Mouse (Mus musculus) adrenal gland, adult 2 months (tissue): ENCODE results near the gene Echs1. TPM values are rescaled to one million over a fixed set of nuclear protein-coding genes. Genes with fewer than 3 reads are reported as not detected.
"Not testable (repeated sequence)": the region's sequence is repeated elsewhere in the genome, so short reads cannot be mapped to it uniquely, and the experiment has no call there.

Experiments
- DNase-seq: peaks from one replicate; pipeline ENCODE4 v3.0.0; 2021
- long read RNA-seq: library from polyadenylated mRNA; stranded (forward); transcript quantifications from one replicate; pipeline ENCODE4 v2.0.0, GENCODE M21; 2021
- polyA plus RNA-seq: library from polyadenylated mRNA; depleted of rRNA; stranded (reverse); fragments of >200 nt; gene quantifications from 2 replicates; pipeline ENCODE4 v1.2.3, GENCODE M21; 2012; rRNA removed
- total RNA-seq, 2 experiments: library from RNA; stranded (reverse); gene quantifications; 2 replicates each; pipeline ENCODE4 v1.2.3; 2021

Echs1 gene
- total RNA-seq, result 100 to 1,000 TPM; 395 to 540 TPM
- 136 and 147 TPM in 2 replicates for polyA plus RNA-seq
- long read RNA-seq, transcript Echs1-201 (8 exons, 1,557 nt), result major isoform, 454 of 474 reads
- long read RNA-seq, partial matches to known transcripts, result 11 of 474 reads
- long read RNA-seq, other reads (novel, unspliced or antisense), result 8 of 474 reads

DNA sequence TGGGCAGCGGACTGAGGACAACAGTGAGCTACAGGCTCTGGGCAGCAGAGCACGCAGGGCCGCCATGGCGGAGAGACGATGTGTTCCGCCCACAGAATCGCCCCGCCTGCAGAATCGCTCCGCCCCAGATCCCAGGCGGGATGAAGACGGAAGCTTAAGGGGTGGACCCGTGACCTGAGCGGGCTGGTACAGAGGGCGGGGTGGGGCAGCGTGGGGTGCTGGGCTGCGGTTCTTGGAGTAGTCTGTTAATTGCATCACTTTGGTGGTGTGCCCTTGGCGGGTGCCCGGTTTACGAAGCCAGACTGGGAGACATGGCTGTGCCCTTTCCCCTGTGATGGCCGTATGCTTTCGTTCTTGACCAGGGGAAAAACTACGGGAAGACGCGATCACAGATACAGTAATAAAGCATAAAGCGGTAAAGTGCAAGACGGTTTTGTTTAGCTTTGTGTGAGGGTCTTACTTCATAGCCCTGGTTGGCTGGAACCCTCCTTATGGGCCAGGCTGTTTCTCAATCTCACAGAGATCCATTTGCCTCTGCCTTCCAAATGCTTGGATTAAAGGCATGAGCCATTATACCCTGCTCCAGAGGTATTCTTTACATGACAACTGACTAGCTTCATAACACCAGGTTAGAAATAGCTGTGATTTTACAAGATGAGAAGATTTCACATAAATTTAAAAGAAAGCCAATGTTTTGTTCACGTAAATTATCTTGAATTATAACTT lies at the start of gene Echs1:
Gene Echs1, minus strand, starts transcription at position 148 of the 726 bp plus-strand sequence.
- DNase-seq, result peak; percentile 97

DNA sequence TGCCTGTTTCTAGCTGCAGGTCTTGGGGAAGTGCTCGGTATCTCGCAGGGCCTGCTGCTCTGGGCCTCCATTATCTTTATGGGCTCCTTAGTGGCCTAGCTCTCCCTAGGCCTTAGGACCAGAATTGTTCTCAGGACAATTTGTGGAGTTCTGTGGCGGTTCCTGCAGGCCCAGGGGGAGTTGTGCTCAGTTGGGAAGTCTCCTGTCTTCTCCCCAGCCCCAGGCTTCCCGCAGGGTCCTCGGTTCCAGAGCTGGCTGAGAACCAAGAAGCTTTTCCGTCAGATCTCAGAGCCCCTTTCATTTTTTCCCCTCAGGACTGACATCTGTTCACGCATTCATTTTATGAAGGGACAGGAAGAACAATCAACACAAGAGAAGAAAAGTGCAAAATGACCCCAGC lies 48.4 kb upstream of the Echs1 start, which contains the start of gene Olfr522:
Gene Olfr522, minus strand, starts transcription at position 101 of the 400 bp plus-strand sequence.
- no peak for DNase-seq

DNA sequence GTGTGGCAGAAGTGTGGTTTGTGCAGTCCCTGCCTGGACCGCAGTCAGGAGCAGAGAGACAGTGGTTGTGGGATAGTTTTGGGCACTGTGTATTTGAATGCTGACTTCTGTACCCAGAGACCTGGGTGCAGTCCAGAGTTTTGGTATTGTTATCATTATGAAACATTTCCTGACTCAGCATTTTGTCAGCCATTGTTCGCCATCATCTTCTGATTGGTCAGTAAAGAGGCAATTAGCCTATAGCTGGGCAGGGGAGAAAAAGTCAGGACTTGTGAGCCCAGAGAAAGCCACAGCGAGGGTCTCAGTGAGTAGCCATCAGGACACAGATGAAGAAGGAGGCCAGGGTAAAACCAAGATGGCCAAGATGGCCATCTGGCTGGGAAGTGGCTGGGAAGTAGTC lies 44.1 kb upstream of the Echs1 start:
- no peak for DNase-seq

DNA sequence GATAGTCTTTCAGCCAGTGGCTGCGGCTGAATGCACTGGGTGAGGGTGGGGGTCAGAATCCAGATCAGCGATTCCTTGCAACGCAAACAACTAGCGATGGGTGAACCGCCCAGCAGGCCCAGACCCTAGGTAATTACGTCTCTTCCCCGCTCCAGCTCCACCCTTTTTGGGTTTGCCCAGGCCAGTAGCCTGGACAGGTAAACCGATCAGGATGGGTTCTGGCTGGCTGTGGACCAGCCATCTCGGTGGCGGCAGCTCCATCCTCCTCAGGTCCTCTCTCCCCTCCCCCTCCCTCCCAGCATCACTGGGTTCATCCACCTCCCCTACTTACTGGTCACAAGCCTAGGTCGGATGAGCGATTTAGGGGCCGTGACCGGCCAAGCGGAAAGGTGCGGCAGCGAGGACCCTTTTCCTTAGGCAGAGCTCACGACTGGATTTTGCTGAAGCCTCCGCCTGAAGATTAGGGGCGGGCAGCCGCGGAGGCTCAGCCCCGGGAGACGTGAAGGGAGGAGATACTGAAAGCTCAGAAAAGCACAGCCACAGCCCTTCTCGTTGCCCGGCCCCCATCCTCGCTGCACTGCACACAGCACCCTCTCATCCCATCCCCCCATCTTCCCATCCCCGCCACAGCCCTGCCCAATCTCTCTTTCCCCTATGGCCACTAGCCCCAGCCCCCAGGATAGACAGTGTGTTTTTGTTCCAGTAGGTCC lies 38.1 kb upstream of the Echs1 start, which contains the start of gene Sprn:
Gene Sprn, minus strand, starts transcription at position 660 of the 710 bp plus-strand sequence.
- DNase-seq, result no peak

DNA sequence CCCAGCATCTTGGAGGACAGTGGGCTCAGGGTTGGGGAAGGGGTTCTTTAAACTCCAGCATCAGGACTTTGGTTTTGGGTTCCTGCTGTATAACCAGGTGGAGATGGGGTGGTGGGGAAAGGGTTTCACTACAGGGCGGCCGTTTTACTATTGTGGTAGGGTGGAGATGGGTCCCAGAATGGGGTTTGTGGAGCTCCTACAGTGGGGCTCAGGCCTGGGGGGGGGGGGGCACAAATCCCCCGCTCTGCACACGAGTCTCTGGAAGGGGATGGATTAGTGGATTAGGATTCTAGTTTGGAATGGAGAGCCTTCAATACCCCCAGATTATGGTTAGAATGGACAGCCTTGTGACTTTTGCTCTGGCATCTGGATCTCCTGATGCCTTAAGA lies 37.5 kb upstream of the Echs1 start:
- no peak for DNase-seq

DNA sequence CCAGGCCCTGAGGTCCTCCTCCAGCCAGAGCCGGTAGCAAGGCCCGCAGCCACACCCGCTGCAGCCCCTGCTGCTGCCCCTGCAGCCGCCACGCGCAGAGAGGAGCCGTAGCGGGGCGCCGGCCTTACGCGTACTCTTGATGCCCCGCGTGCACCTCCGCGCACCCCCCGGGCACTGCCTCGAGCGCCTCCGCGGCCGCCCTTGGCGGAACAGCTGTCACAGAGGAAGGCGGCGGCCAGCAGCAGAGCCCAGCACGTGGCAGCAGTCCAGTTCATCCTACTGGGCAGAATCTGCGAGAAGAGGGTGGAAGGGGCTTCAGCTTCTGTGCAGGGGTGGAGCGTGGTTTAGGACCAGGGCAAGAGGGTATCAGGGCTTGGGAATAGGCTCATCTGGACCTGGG lies 37.1 kb upstream of the Echs1 start:
- peak; percentile 31 for DNase-seq

DNA sequence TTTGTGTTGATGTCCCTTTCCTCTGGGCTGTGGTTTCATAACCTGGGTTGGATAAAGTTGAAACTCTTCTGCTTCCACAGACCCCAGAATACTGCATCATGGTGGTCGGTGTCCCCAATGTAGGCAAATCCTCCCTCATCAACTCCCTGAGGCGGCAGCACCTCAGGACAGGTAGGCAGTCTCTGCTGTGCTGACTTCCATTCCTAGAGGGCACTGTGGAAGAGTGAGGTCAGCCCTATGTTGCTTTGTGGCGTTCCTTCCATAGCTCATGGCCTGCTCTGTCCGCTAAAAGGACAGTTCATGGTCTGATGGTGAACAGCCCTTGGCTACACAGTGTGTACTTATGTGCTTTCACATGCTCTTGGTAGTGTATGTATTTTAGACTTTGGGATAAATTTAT lies 28.3 kb upstream of the Echs1 start:
- no peak for DNase-seq

DNA sequence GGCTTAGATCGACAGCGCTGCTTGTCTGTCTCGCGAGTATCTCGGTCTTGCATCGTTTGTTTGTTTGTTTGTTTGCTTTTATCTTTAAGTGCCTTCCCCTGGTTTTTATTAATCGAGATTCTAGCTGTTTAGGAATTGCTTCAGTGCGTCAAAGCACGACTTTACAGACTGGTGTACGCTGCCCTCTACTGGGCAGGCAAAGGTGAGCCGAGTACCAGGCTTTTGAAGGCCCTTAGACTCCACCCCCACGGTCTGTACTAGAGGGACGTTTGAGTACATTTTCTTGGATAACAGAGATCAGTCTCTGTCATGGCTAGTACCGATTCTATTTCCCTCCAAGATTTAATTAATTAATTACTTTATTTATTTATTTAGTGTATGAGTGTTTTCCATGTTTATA lies 25.1 kb upstream of the Echs1 start:
- peak; percentile 75 for DNase-seq

DNA sequence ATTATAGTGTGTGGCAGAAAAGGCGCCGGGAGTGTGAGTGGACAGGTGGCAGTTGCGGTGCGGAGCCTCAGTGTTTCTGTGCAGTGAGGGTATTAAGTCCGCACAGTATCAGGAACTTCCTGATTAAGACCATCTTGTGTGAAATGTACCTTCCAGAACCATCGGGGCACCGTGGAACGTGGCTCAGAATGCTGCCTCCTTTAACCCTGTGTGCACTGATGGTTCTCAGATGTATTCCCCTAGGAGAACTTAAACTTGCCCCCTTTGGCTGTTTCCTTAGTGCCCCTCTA lies 21.7 kb upstream of the Echs1 start:
- no peak for DNase-seq

DNA sequence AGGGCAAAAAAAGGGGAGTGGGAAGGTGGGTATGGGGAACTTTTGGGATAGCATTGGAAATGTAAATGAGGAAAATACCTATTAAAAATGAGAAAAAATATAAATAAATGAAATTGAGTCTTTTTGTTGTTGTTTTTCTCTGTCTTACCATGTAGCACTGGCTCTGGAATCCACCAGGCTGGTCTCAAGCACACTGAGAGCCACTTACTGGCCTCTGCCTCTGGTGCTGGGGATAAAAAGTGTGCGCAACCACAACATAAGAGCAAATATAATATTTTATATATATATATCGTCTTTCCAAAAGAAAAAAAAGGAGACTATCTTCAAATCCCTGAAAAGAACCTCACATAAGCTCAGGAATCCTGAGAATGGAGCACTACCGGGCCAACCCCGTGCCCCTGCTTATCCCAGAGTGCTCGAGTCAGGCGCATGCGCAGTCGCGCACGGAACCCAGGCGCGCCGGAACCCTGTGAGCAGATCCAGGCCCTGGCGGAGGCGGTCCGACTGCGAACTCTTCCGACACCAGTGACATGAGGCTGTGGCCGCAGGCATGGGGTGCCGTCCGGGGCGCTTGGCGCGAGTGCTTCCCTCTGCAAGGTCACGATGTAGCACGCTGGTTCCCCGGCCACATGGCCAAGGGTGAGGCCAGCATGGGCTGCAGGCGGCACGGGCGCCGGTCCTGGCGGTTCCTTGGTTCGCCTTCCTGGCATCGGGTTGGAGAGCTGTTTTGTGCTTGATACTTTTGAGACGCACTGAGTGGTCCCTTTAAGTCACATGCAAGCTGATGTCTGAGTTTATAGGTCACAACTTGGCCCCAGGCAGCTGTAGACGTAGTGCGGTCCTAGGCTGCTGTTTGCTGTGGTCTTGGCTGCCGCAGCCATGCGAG lies 21.1 kb upstream of the Echs1 start, which contains the start of gene Mtg1:
Gene Mtg1, plus strand, starts transcription at position 430 of the 886 bp plus-strand sequence.
- peak; percentile 97 for DNase-seq

DNA sequence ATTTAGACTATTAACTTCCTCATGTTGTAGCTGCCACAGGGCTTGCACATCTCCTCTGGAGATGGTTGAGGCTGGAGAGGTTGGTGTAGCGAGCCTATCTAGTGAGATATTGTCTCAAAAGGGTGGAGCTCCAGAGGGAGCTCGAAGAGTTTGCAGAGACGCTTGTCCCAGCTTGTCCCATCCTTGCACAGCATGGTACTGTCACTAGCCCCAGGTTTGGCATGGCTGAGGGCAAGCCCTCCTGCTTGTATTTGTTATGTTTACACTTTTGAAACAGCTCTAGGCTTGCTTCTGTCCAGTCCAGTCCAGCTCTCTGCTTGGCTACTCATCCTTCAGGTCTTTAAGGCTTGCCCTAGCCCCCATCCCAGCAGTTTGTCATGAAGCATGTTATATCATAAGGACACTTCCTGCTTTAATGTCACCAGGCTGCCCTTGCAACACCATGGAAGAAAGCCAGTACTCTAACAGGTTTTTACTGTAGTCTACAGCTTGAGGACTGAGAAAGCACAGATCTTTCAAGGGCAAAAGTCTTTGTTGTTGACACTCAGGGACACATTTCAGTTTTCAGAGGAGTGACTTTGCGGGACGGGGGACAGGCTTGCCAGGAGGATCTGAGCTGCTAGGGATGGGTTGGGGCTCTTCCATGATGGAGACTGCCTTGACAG lies 19.0 kb upstream of the Echs1 start:
- peak; percentile 51 for DNase-seq

DNA sequence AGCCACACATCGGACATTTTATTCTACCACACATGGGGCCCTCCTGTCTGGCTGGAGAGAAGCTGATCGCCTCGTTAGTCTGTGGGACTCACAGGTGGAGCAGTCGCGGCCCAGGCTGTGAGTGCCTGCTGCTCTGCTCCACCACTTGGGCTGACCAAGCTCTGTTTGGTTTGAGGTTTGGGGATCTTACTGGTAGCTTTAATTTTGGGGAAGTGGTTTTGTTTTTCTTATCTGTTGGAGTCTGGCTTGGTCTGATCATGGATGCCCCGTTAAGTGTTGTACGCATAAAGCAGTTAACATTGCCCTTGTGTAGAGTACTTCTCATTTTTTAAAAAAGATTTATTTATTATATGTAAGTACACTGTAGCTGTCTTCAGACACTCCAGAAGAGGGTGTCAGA lies 17.8 kb upstream of the Echs1 start:
- not testable (repeated sequence) for DNase-seq

DNA sequence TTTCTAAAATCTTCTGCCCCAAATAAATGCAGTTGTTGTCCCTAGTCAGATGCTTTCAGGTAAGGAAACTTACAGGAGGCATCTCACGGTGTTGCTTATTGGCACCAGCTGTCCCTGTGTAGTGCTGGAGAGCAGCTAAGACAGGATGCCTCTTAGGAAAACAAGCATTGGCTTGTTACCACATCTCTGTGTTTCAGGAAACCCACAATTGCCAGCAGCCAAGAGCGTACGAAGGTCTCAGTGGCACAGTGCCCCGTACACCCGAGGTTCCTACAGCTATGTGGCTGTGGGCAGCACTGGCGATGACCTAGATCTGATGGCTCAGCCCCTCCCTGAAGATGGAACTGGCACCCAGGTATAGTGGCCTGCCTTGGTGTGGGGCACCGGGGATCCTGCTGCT lies 15.9 kb upstream of the Echs1 start:
- DNase-seq, result not testable (repeated sequence)

DNA sequence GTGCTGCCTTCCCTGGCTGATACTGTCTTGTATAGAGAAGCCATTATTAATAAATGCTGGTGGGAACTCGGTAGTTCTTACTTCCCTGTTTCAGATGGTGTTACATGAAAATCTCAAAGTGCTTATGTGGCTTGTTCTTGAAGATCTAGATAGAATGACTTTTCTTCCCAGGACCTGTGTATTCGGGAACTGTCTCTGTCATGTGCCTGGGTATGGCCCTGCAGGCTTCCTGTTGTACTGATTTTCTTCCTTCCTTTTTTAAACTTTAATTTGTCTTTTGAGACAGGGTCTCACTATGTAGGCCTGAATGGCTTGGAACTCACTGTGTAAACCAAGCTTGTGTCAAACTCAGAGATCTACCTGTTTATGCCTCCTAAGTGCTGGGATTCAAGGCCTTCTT lies 11.6 kb upstream of the Echs1 start:
- DNase-seq, result no peak

DNA sequence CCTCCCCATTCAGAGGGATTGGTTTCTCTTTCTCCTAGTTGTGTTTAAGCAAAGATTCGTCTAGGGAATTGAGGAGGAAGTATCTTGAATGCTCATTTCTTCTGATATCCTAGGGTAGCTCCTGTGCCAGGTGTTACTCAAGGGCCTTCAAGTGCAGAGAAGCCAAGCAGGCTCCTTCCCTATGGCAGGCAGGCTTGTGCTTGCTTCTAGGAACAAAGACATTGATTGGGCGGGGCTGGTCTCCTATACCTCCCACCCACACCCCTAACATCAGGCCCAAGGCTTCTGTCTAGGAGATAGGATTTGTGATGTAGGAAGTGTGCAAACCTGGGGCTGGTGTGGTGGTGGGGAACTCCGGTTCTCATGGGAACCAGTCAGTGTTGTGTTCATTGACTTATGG lies 10.7 kb upstream of the Echs1 start:
- DNase-seq, result no peak

DNA sequence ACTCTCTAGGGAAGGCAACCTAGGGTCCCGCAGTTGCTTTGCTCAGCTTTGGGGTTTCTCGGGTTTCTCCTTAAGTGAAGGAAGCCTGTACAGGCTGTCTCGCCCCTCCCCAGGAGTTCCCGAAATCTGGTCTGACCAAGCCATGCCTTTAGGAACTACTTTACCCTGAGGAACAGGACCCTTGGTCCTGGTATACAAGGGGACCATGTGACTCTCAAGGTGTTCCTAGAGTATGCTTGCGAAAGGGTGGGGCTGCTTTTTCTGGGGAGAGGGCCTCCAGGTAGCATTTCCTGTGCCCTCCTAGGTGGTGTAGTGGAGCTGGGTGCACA lies 9.7 kb upstream of the Echs1 start:
- DNase-seq, result no peak

DNA sequence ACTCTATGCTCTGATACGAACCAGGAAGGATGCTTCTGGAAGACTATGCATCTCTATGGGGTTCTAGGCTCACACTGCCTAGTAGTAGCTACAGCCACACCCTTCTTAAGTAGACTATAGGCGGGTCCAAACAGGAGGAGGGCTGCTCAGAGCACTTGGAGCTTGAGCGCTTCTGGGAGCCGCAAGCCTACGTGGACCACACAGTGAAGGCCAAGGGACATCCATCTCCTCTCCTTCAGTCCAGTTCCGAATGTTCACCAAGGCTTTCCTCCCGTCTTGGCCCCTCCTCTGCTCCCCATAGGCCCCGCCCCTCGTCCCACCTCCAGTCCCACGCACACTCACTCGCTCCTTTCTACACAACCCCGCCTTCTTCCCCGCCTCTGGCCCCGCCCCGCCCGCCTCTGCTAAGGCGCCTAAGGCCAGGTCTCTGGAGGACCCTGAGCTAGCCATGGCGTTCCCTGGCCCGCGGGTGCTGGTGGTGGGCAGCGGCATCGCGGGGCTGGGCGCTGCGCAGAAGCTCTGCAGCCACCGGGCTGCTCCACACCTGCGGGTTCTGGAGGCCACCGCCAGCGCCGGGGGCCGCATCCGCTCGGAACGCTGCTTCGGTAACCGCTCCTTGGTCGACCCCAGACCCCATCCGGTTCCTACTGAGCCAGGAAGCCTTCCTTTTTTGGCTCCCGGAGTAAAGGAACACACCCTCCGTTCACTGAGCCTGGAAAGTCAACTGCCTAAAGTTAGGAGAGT lies 9.2 kb upstream of the Echs1 start:
- peak; percentile 97 for DNase-seq

DNA sequence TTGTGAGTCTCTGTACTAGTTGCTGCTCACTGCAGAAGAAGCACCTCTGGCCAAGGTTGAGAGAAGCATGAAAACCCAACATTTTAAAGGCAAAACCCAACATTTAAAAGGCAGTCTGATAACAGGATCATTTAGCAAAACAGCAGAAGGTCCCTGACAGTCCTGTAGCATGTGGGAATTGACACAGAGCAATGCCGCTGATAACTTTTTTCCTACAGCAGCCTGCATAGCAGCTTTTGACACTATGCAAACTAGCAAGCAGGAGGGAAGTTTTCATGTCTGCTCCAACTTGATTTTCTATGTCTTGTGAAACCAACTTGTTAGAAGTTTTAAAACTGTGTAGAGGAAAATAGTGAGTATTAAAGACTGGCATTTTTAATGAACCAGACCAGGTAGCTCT lies 8.1 kb upstream of the Echs1 start:
- DNase-seq, result no peak

DNA sequence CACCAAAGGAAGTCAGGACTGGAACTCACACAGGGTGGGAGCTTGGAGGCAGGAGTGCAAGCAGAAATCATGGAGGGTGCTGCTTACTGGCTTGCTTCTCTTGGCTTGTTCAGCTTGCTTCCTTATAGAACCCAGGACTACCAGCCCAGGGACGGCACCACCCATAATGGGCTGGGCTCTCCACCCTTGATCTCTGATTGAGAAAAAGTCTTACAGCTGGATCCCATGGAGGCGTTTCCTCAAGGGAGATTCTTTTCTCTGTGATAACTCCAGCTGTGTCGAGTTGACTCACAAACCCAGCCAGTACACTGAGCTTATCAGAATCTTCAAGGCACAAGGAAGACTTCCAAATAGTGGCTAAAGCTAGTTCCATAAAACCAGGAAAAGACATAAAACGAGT lies 6.5 kb upstream of the Echs1 start:
- DNase-seq, result no peak

DNA sequence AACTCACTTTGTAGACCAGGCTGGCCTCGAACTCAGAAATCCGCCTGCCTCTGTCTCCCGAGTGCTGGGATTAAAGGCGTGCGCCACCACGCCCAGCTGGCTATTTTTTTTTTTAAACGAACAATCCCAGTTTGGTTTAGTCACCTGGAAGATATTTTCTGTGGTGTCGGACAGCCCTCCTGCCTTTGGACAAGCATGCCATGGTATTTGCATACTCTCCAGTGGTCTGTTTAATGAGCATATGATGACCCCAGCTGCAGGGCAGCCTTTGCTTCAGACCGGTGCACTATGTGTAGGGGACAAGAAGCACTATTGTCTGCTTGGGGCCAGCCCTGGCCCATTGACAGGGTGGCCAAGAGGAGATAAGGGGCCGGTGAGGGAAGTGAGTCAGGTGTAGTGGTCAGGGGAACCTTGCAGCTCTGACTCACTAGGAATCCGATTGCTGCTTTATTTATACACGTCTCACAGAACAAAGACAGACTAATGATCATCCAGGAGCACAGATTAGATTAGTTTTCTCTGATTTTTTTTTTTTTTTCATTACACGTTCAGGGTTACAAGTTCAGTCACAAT lies 5.1 kb upstream of the Echs1 start:
- no peak for DNase-seq

DNA sequence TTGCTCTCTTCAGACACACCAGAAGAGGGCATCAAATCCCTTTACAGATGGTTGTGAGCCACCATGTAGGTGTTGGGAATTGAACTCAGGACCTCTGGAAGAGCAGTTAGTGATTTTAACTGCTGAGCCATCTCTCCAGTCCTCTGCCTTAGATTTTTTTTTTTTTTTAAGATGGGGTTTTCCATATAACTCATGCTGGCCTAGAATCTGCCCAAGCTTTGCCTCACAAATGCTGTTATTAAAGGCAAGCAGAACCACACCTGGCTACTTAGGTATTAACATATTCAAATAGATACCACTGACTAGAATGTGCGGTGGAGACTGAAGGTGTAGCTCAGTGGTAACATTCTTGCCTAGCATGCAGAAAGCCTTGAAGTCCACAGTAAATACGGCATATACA lies 4.2 kb upstream of the Echs1 start:
- no peak for DNase-seq
